Mouse (Mus musculus): ENCODE results near the gene Azin2.

DNA sequence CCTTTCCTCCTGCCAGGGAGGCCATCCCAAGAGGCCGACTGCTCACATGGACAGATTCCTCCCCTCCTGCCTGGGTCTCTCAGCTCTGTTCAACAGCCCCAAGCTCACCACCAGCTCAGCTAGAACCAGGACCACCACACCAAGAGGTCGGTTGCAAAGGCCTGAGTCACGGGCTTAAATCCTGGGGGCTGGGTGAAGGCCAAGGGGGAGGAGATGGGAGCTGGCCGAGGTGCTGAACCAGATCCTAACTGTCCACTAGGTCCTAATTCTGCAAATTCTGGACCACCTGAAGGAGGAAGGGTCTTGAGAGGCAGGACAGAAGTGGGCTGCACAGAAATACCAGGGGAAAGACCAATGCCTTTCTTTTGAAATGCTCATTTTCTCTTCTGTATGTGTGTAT is 48.4 kb downstream of the Azin2 start:
- no peak for TF ChIP-seq E2F4 (IDR thresholded peaks at IDR 0.05; ENCODE audit: insufficient read depth)
- TF ChIP-seq MAX (IDR thresholded peaks at IDR 0.05; ENCODE audit: low read depth): no peak
- no peak for TF ChIP-seq POLR2A (IDR thresholded peaks at IDR 0.05; ENCODE audit: insufficient read length, low read depth)
- TF ChIP-seq POLR2AphosphoS2 (IDR thresholded peaks at IDR 0.05; ENCODE audit: insufficient read length, low read depth): no peak
- no peak for TF ChIP-seq MYOD1 (IDR thresholded peaks at IDR 0.05; ENCODE audit: control insufficient read depth in 1 of 3, insufficient read length in 2 of 3, low read depth in 2 of 3)
- TF ChIP-seq USF1 (IDR thresholded peaks at IDR 0.05; ENCODE audit: low read depth): no peak
- no peak for TF ChIP-seq CEBPB (IDR thresholded peaks at IDR 0.05; ENCODE audit: insufficient read depth, poor library complexity, severe bottlenecking)
- peak; percentile 92 for TF ChIP-seq REST (IDR thresholded peaks at IDR 0.05; ENCODE audit: insufficient read depth, insufficient read length)
- no peak for TF ChIP-seq TCF12 (IDR thresholded peaks at IDR 0.05; ENCODE audit: insufficient read depth, poor library complexity, severe bottlenecking)
- no peak for TF ChIP-seq TCF3 (IDR thresholded peaks at IDR 0.05; ENCODE audit: insufficient read length, low read depth)
